Mouse (Mus musculus) adrenal gland, adult 8-10 months (tissue): Measurements from ENCODE around the gene Noc2l. TPM values are rescaled to one million over a fixed set of nuclear protein-coding genes. Genes with fewer than 3 reads are reported as not detected.

Experiments used
- DNase-seq: peaks from one replicate; pipeline ENCODE4 v3.0.0; 2022
- total RNA-seq, 4 experiments: library from RNA; stranded (reverse); gene quantifications; 2 replicates each; pipeline ENCODE4 v1.2.4; 2022

Gene Noc2l
- total RNA-seq = 10 to 100 TPM; 32.8 to 41.8 (median 39.8) TPM

- peak; percentile 85 for DNase-seq
These were observed at the start of gene Noc2l for GRCm38 (mm10) chr4:156235808-156236533. TSS of gene Noc2l (plus strand) at chr4:156236010.

- DNase-seq = no peak
These were observed 47.5 kb upstream of the Noc2l start for GRCm38 (mm10) chr4:156188162-156188810.

GRCm38 (mm10) chr4:156188811-156189323 is 46.9 kb upstream of the Noc2l start:
- no peak for DNase-seq

- no peak for DNase-seq
These were observed 43.2 kb upstream of the Noc2l start for GRCm38 (mm10) chr4:156192421-156193199.

- DNase-seq = no peak
These were observed 42.6 kb upstream of the Noc2l start for GRCm38 (mm10) chr4:156193200-156193590.

GRCm38 (mm10) chr4:156193906-156194305 is 41.9 kb upstream of the Noc2l start:
- no peak for DNase-seq

GRCm38 (mm10) chr4:156194346-156194745 is 41.5 kb upstream of the Noc2l start:
- no peak for DNase-seq

GRCm38 (mm10) chr4:156195927-156196870 is 39.6 kb upstream of the Noc2l start:
- no peak for DNase-seq

GRCm38 (mm10) chr4:156197131-156197828 is 38.5 kb upstream of the Noc2l start, which contains the start of gene Agrn:
TSS of gene Agrn (minus strand) at chr4:156197488.
- peak; percentile 45 for DNase-seq

- DNase-seq = peak; percentile 90
These were observed 38.0 kb upstream of the Noc2l start for GRCm38 (mm10) chr4:156197829-156198205.

- DNase-seq = no peak
These were observed 35.0 kb upstream of the Noc2l start, which contains the start of gene Isg15 for GRCm38 (mm10) chr4:156200623-156201475. TSS of gene Isg15 (minus strand) at chr4:156200818.

- DNase-seq = no peak
These were observed 33.3 kb upstream of the Noc2l start for GRCm38 (mm10) chr4:156202462-156202893.

- DNase-seq = peak; percentile 66
These were observed 32.8 kb upstream of the Noc2l start, which contains the start of gene AW011738 for GRCm38 (mm10) chr4:156203001-156203412. TSS of gene AW011738 (plus strand) at chr4:156203304.

- no peak for DNase-seq
These were observed 32.2 kb upstream of the Noc2l start for GRCm38 (mm10) chr4:156203413-156204131.

- DNase-seq = no peak
These were observed 26.9 kb upstream of the Noc2l start for GRCm38 (mm10) chr4:156208872-156209271.

GRCm38 (mm10) chr4:156209963-156210635 is 25.7 kb upstream of the Noc2l start:
- no peak for DNase-seq

GRCm38 (mm10) chr4:156213134-156213533 is 22.7 kb upstream of the Noc2l start:
- DNase-seq = no peak

- peak; percentile 87 for DNase-seq
These were observed 20.2 kb upstream of the Noc2l start, which contains the start of gene Perm1 for GRCm38 (mm10) chr4:156215649-156216048. TSS of gene Perm1 (plus strand) at chr4:156215868.
